Mouse (Mus musculus): ENCODE measurements at regions not wholly inside any gene's neighbourhood (a gene's known extent, or its start where the extent isn't known, plus 50 kb on each side); places are given as distances from the start of the nearest gene placed in this dataset.
A peak's percentile ranks its signal among the peaks of the same experiment; 100 is the strongest.

DNA sequence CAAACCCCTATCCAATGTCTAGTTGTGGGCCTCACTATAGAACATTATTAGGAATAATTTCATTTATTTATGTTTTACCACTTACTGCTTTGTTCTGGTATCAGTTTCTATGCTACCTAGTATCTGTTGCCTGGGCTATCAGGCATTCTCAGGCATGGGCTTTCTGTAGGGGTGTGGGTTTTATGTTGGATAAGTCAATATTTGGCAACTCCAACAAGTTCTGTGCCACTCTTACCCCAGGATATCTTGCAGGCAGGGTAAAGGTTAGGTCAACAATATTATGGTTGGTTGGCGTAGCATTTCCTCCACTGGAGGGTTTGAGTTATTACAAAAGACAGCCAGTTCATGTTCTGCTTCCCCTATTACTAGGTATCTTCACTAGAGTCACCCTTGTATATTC is 65.8 kb downstream of the Smim10l1 start:
- no peak for DNase-seq (ENCODE audit: low spot score in 2 of 2)

DNA sequence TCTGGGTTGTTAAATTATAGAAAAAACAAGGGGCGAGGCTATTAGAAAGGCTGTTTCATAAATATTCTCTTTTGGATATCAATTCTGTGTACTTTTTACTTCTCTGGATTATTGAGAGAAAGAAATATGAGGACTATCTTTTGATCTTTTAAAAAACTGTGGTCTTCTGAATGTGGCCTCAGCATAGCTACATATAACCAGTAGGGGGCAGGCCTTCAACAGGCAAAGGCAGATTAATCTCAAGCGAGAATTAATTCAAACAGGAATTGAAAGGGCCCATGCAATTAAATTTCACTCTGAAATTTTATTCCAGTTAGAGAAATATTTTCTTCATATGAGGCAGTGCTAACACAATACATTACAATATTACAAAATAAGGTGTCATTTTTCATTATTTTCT is 66.6 kb downstream of the Smim10l1 start:
- DNase-seq (ENCODE audit: low spot score in 2 of 2), result no peak

DNA sequence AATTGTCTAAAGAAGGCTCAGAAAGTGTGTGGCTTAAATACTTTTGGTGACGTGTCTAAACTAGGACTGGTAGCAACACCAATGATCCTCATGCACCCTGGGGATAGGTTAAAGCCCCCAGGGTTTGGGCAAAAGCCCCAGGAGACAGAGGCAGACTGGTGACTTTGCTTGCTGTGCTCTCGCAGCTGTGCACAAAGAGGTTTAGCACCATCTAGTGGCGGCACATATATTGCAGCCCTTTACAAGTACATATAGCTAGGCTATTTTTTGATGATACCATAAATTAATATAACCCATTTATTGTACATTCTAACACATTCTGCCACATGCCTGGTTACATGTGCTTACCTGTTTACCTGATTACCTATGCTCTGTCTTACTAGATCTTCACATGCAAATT is 85.8 kb upstream of the 5530400C23Rik start:
- peak; percentile 2 to 26 for DNase-seq (ENCODE audit: low spot score in 2 of 2)
